In the genomic region with DNA sequence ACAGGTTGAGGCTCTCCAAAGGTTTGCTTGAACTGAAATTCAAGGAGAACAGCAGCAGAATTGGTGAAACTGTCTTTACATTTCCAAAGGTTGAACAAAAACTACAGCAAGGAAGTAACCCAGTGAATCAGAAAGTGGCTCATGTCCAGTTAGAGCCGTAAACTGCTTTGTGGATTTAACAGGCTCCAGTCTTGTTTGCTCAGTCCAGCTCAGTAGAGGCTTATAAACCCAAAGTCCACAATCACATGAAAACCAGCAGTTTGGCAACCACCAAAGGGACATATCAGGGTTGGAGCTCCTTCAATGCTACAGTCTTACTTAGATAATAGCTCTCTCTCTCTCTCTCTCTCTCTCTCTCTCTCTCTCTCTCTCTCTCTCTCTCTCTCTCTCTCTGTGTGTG, we compare ENCODE assay signal across 28 mouse cellular contexts.
A peak's percentile ranks its signal among the peaks of the same experiment; 100 is the strongest.
DNase-seq lines count a peak whose midpoint lies in the region; ATAC-seq and TF ChIP-seq lines count a peak whose summit lies in the region.
"Had no signal": no experiment of that assay in that cellular context is flagged by ENCODE, and none has a peak within 500 bp of the region (broad histone marks: within the 10 kb centered on the region; RNA-seq: fewer than 3 reads in every experiment).

No protein-coding gene starts in this region.

- no peaks in the 10 kb centered on the region for H3K9me3 ChIP-seq in intestine, embryonic 16.5 days (ENCODE audit: control insufficient read depth, low read length)
- no peaks in the 10 kb centered on the region for H3K9me3 ChIP-seq in liver, embryonic 14.5 days (ENCODE audit: control insufficient read depth, low read length)
- no peaks in the 10 kb centered on the region for H3K9me3 ChIP-seq in stomach, embryonic 16.5 days (replicated peaks; ENCODE audit: control insufficient read depth, low read length)
- H3K9me3 ChIP-seq: forebrain, embryonic 10.5 days; forebrain, embryonic 15.5 days; heart, embryonic 10.5 days; heart, embryonic 15.5 days; limb, embryonic 15.5 days; midbrain, embryonic 15.5 days; neural tube, embryonic 15.5 days had no signal

- H3K4me1 ChIP-seq in intestine, embryonic 16.5 days (ENCODE audit: control insufficient read depth, insufficient read depth, low read length): no peaks in the 10 kb centered on the region
- H3K4me1 ChIP-seq in liver, embryonic 14.5 days (replicated peaks; ENCODE audit: control insufficient read depth in 2 of 2, insufficient read depth in 2 of 2, low read length in 1 of 2): no peaks in the 10 kb centered on the region
- H3K4me1 ChIP-seq in stomach, embryonic 16.5 days (ENCODE audit: control insufficient read depth, insufficient read depth, low read length): no peaks in the 10 kb centered on the region
- H3K4me1 ChIP-seq: forebrain, embryonic 10.5 days; forebrain, embryonic 15.5 days; heart, embryonic 10.5 days; heart, embryonic 15.5 days; limb, embryonic 15.5 days; midbrain, embryonic 15.5 days; neural tube, embryonic 15.5 days had no signal

- no peaks in the 10 kb centered on the region for H3K27me3 ChIP-seq in intestine, embryonic 16.5 days (replicated peaks; ENCODE audit: control insufficient read depth, insufficient read depth, low read length)
- H3K27me3 ChIP-seq in liver, embryonic 14.5 days (ENCODE audit: control insufficient read depth, insufficient read depth, low read length): no peaks in the 10 kb centered on the region
- no peaks in the 10 kb centered on the region for H3K27me3 ChIP-seq in stomach, embryonic 16.5 days (ENCODE audit: control insufficient read depth, insufficient read depth, low read length)
- H3K27me3 ChIP-seq: forebrain, embryonic 15.5 days; heart, embryonic 15.5 days; limb, embryonic 15.5 days; midbrain, embryonic 15.5 days; neural tube, embryonic 15.5 days had no signal

- H3K9ac ChIP-seq in intestine, embryonic 16.5 days (ENCODE audit: low read depth, low read length): no peak overlapping the region
- H3K9ac ChIP-seq in liver, embryonic 14.5 days (replicated peaks): no peak overlapping the region
- no peak overlapping the region for H3K9ac ChIP-seq in stomach, embryonic 16.5 days (ENCODE audit: low read length)
- H3K9ac ChIP-seq: forebrain, embryonic 15.5 days; heart, embryonic 15.5 days; limb, embryonic 15.5 days; midbrain, embryonic 15.5 days; neural tube, embryonic 15.5 days had no signal

- TF ChIP-seq CTCF in liver, embryonic 14.5 days (IDR thresholded peaks at IDR 0.05; ENCODE audit: low read depth): no peak

- TF ChIP-seq EP300 in liver, embryonic 14.5 days (IDR thresholded peaks at IDR 0.05; ENCODE audit: low read depth): no peak

- peak; percentile 67; the same call in 1 of the 2 replicates for ATAC-seq in intestine, embryonic 16.5 days
- peak; percentile 45; the same call in 1 of the 2 replicates for ATAC-seq in liver, embryonic 14.5 days (ENCODE audit: insufficient read depth)
- peak; percentile 74; the same call in 1 of the 2 replicates for ATAC-seq in stomach, embryonic 16.5 days (ENCODE audit: insufficient read depth, low FRiP score)
- ATAC-seq: forebrain, embryonic 15.5 days; hindbrain, postnatal 0 days; lung, postnatal 0 days; midbrain, embryonic 15.5 days had no signal

- no peak overlapping the region for H3K4me2 ChIP-seq in intestine, embryonic 16.5 days (ENCODE audit: low read depth, low read length)
- H3K4me2 ChIP-seq in liver, embryonic 14.5 days (ENCODE audit: low read depth): no peak overlapping the region
- no peak overlapping the region for H3K4me2 ChIP-seq in stomach, embryonic 16.5 days (ENCODE audit: low read depth, low read length)
- H3K4me2 ChIP-seq: forebrain, embryonic 15.5 days; heart, embryonic 15.5 days; limb, embryonic 15.5 days; midbrain, embryonic 15.5 days; neural tube, embryonic 15.5 days had no signal

- 58% methylated on average over 1 of the region's 1 CpGs for WGBS in intestine, embryonic 16.5 days
- WGBS in liver, embryonic 14.5 days (ENCODE audit: insufficient replicate concordance): 40% methylated on average over 1 of the region's 1 CpGs
- 60% methylated on average over 1 of the region's 1 CpGs for WGBS in stomach, embryonic 16.5 days

- H3K27ac ChIP-seq in intestine, embryonic 16.5 days (ENCODE audit: low read length): no peak overlapping the region
- H3K27ac ChIP-seq in liver, embryonic 14.5 days: no peak overlapping the region
- H3K27ac ChIP-seq in stomach, embryonic 16.5 days (ENCODE audit: low read length): no peak overlapping the region
- H3K27ac ChIP-seq: forebrain, embryonic 10.5 days; forebrain, embryonic 15.5 days; heart, embryonic 10.5 days; heart, embryonic 15.5 days; hindbrain, postnatal 0 days; layer of hippocampus, adult 2 months; left cerebral cortex, adult 2 months; limb, embryonic 15.5 days; midbrain, embryonic 15.5 days; neural tube, embryonic 15.5 days had no signal

- DNase-seq in 3T3-L1 (ENCODE audit: low read depth, low spot score): peak; percentile 1
- DNase-seq in liver, embryonic 14.5 days (ENCODE audit: low read depth in 3 of 3, low spot score in 3 of 3): no peak
- no peak for DNase-seq in lung, postnatal 36 days
- DNase-seq in adrenal gland, adult 18-20 months (ENCODE audit: low spot score in 2 of 2): no peak
- no peak for DNase-seq in cerebellum, adult 11 months
- DNase-seq: adrenal gland, postnatal 10 days; B cell, adult 2 months; cerebellum, adult 9-10 months; cerebellum, postnatal 36 days; gastrocnemius, postnatal 25 days; heart, adult 11 months; kidney, adult 11 months; kidney, postnatal 25 days; spleen, adult 18-20 months; thymus, postnatal 4 days had no signal

- no peak overlapping the region for H3K4me3 ChIP-seq in intestine, embryonic 16.5 days (ENCODE audit: low read length)
- no peak overlapping the region for H3K4me3 ChIP-seq in liver, embryonic 14.5 days (ENCODE audit: insufficient read depth in 1 of 2, low read depth in 2 of 2, low read length in 2 of 2)
- H3K4me3 ChIP-seq in stomach, embryonic 16.5 days (replicated peaks; ENCODE audit: low read length): no peak overlapping the region
- H3K4me3 ChIP-seq: forebrain, embryonic 10.5 days; forebrain, embryonic 15.5 days; heart, embryonic 10.5 days; heart, embryonic 15.5 days; layer of hippocampus, adult 2 months; left cerebral cortex, adult 2 months; limb, embryonic 15.5 days; midbrain, embryonic 15.5 days; neural tube, embryonic 15.5 days had no signal

- H3K36me3 ChIP-seq in intestine, embryonic 16.5 days (ENCODE audit: control insufficient read depth, insufficient read depth, low read length): no peaks in the 10 kb centered on the region
- no peaks in the 10 kb centered on the region for H3K36me3 ChIP-seq in liver, embryonic 14.5 days (replicated peaks; ENCODE audit: control insufficient read depth, insufficient read depth, low read depth)
- H3K36me3 ChIP-seq in stomach, embryonic 16.5 days (ENCODE audit: control insufficient read depth, insufficient read depth, low read length): no peaks in the 10 kb centered on the region
- H3K36me3 ChIP-seq: forebrain, embryonic 10.5 days; forebrain, embryonic 15.5 days; heart, embryonic 10.5 days; heart, embryonic 15.5 days; limb, embryonic 15.5 days; midbrain, embryonic 15.5 days; neural tube, embryonic 15.5 days had no signal
